Mouse (Mus musculus) midbrain, embryonic 11.5 days (tissue): ENCODE results near the gene Actbl2. TPM values are rescaled to one million over a fixed set of nuclear protein-coding genes. Genes with fewer than 3 reads are reported as not detected.

Experiments used
- ATAC-seq: fragments of 200-750 bp; cut with Nextera tagmentation; 2 replicates; pipeline ENCODE4 v1.8.0; 2017; ENCODE audit warnings: moderate TSS enrichment, moderate library complexity; ENCODE audit not compliant: low FRiP score
- DNase-seq: peaks from one replicate; pipeline ENCODE4 v3.0.0; 2015; ENCODE audit warnings: low spot score; ENCODE audit errors: missing footprints
- H3K27ac ChIP-seq: fragments of 300-500 bp; sonication (generic); 2 replicates; pipeline ENCODE4 v1.5.1; 2014; ENCODE audit warnings: low read depth, low read length
- H3K27me3 ChIP-seq: fragments of 300-500 bp; sonication (generic); 2 replicates; pipeline ENCODE4 v1.6.1; 2014; ENCODE audit warnings: mild to moderate bottlenecking, low read length, moderate library complexity, mixed read lengths; ENCODE audit not compliant: control insufficient read depth, insufficient read depth
- H3K36me3 ChIP-seq: fragments of 300-500 bp; sonication (generic); 2 replicates; pipeline ENCODE4 v1.6.1; 2014; ENCODE audit warnings: mild to moderate bottlenecking, low read length, moderate library complexity, mixed read lengths; ENCODE audit not compliant: control insufficient read depth, insufficient read depth
- H3K4me1 ChIP-seq: fragments of 300-500 bp; sonication (generic); 2 replicates; pipeline ENCODE4 v1.6.1; 2014; ENCODE audit warnings: low read length; ENCODE audit not compliant: control insufficient read depth, insufficient read depth
- H3K4me2 ChIP-seq: fragments of 300-500 bp; sonication (generic); 2 replicates; pipeline ENCODE4 v1.6.1; 2014; ENCODE audit warnings: mild to moderate bottlenecking, moderate library complexity
- H3K4me3 ChIP-seq: fragments of 300-500 bp; sonication (generic); 2 replicates; pipeline ENCODE4 v1.5.1; 2014; ENCODE audit warnings: low read depth, low read length
- H3K9ac ChIP-seq: fragments of 300-500 bp; sonication (generic); 2 replicates; pipeline ENCODE4 v1.6.1; 2014; ENCODE audit warnings: low read length
- H3K9me3 ChIP-seq: fragments of 300-500 bp; sonication (generic); 2 replicates; pipeline ENCODE4 v1.6.1; 2016; ENCODE audit warnings: low read length; ENCODE audit not compliant: control insufficient read depth
- WGBS: fragments of 180-500 bp; shearing (Covaris S2); extraction: QIAGEN DNeasy Blood & Tissue Kit; methylation state at CpG from one replicate; pipeline ENCODE4 v1.1.7; 2014; 5-methylcytosine and 5-hydroxymethylcytosine counted together
- polyA plus RNA-seq: library from polyadenylated mRNA; unstranded; fragments of >200 nt; fragmentation: Nextera tagmentation; extraction: Ambion mirVana; gene quantifications from 2 replicates; pipeline ENCODE4 v1.2.1, GENCODE M21; 2014

Actbl2 gene
- polyA plus RNA-seq, 1 experiment from 2014 or later = not detected

- no peak for ATAC-seq
Measured at GRCm38 (mm10) chr13:111304736-111305135, 49.9 kb downstream of the Actbl2 start.

More at GRCm38 (mm10) chr13:111304736-111305135, 49.9 kb downstream of the Actbl2 start:
- 91% methylated on average over 5 of the region's 5 CpGs for WGBS
- no peaks in the 10 kb centered on the region for H3K9me3 ChIP-seq
- H3K4me2 ChIP-seq = no peak overlapping the region
- H3K4me1 ChIP-seq = no peaks in the 10 kb centered on the region
- H3K27ac ChIP-seq = no peak overlapping the region
- H3K36me3 ChIP-seq = no peaks in the 10 kb centered on the region
- no peak overlapping the region for H3K4me3 ChIP-seq
- no peak overlapping the region for H3K9ac ChIP-seq
- no peaks in the 10 kb centered on the region for H3K27me3 ChIP-seq
- peak; percentile 79 for DNase-seq

Other genes with a start within 250 kb of the Actbl2 start
- gene Gpbp1, start 235.1 kb downstream of the Actbl2 start, polyA plus RNA-seq = 153 and 159 TPM in 2 replicates